Mouse (Mus musculus) heart, embryonic 11.5 days (tissue): ENCODE measurements around the gene Kcnd3. TPM values are rescaled to one million over a fixed set of nuclear protein-coding genes. Genes with fewer than 3 reads are reported as not detected.

Experiments used
- ATAC-seq: fragments of 200-750 bp; cut with Nextera tagmentation; replicated peaks from 2 replicates; pipeline ENCODE4 v1.8.0; 2017; ENCODE audit warnings: moderate library complexity; ENCODE audit not compliant: insufficient number of reproducible peaks, low FRiP score, low TSS enrichment
- H3K27ac ChIP-seq: fragments of 300-500 bp; sonication (generic); 2 replicates; pipeline ENCODE4 v1.5.1; 2014; ENCODE audit warnings: mild to moderate bottlenecking, low read depth, low read length
- H3K27me3 ChIP-seq: fragments of 300-500 bp; sonication (generic); 2 replicates; pipeline ENCODE4 v1.6.1; 2014; ENCODE audit warnings: mild to moderate bottlenecking, low read length, mixed read lengths; ENCODE audit not compliant: control insufficient read depth, insufficient read depth
- H3K36me3 ChIP-seq: fragments of 300-500 bp; sonication (generic); 2 replicates; pipeline ENCODE4 v1.6.1; 2014; ENCODE audit warnings: mild to moderate bottlenecking, low read length, moderate library complexity, mixed read lengths; ENCODE audit not compliant: control insufficient read depth, insufficient read depth
- H3K4me1 ChIP-seq: fragments of 300-500 bp; sonication (generic); 2 replicates; pipeline ENCODE4 v1.6.1; 2014; ENCODE audit warnings: low read length; ENCODE audit not compliant: control insufficient read depth, insufficient read depth
- H3K4me2 ChIP-seq: fragments of 300-500 bp; sonication (generic); 2 replicates; pipeline ENCODE4 v1.6.1; 2014; ENCODE audit warnings: mild to moderate bottlenecking, moderate library complexity
- H3K4me3 ChIP-seq: fragments of 300-500 bp; sonication (generic); 2 replicates; pipeline ENCODE4 v1.5.1; 2014; ENCODE audit warnings: low read depth, low read length
- H3K9ac ChIP-seq: fragments of 300-500 bp; sonication (generic); 2 replicates; pipeline ENCODE4 v1.6.1; 2014; ENCODE audit warnings: mild to moderate bottlenecking, low read depth, low read length, moderate library complexity
- H3K9me3 ChIP-seq: fragments of 300-500 bp; sonication (generic); replicated peaks from 2 replicates; pipeline ENCODE4 v1.6.1; 2016; ENCODE audit warnings: low read length; ENCODE audit not compliant: control insufficient read depth
- WGBS: fragments of 180-500 bp; shearing (Covaris S2); extraction: QIAGEN DNeasy Blood & Tissue Kit; methylation state at CpG from one replicate; pipeline ENCODE4 v1.1.7; 2014; ENCODE audit not compliant: insufficient replicate concordance; 5-methylcytosine and 5-hydroxymethylcytosine counted together
- polyA plus RNA-seq: library from polyadenylated mRNA; unstranded; fragments of >200 nt; fragmentation: Nextera tagmentation; extraction: Ambion mirVana; gene quantifications from 2 replicates; pipeline ENCODE4 v1.2.1, GENCODE M21; 2014

The Kcnd3 gene
- polyA plus RNA-seq, 1 experiment from 2014 or later = 0.56 TPM

DNA sequence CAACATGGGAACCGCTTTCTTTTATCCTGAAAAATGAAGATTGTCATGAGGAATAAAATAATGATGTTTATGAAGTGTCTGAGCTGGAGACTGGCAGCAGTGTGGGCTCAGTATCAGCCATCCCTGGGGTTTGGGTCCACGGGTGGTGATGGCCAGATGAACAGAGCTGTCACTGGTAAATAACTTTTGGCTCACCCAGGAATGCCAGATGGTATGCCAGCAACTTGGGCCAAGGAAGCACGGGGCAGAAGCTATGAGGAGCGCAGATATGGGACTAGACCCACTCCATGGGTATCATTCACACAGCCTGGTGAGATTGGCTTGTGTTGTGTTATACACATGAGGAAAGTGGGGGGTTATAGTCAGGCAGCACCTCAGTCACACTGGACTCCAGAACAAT, 26.7 kb downstream of the Kcnd3 start:
- WGBS = 73% methylated on average over 4 of the region's 4 CpGs
- no peak for ATAC-seq
- Histone ChIP-seq H3K27ac (no peak overlapping the region), H3K4me1 (no peaks in the 10 kb centered on the region), H3K27me3 (peaks cover 3% of the 10 kb centered on the region; the same call in 1 of the 2 replicates), H3K9me3 (no peaks in the 10 kb centered on the region), H3K4me3 (no peak overlapping the region), H3K9ac (no peak overlapping the region), H3K4me2 (no peak overlapping the region), H3K36me3 (no peaks in the 10 kb centered on the region)

DNA sequence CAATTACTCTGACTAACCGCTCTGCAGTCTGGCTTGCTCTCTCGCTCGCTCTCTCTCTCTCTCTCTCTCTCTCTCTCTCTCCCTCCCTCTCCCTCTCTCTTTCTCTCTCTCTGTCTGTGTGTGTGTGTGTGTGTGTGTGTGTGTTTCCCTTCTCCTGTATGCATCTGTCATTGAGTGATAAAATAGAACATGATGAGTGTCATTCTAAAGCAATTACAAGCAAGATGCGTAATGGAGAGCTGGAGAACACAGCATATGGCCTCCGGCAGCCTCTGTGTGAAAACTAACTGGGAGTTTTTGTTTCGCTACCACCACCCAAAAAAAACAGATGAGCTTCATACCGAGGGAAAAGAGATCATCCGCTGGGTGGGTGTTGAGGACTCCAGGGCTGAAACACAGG, 29.3 kb downstream of the Kcnd3 start:
- no peak overlapping the region for H3K9ac ChIP-seq
- WGBS = 75% methylated on average over 8 of the region's 8 CpGs

DNA sequence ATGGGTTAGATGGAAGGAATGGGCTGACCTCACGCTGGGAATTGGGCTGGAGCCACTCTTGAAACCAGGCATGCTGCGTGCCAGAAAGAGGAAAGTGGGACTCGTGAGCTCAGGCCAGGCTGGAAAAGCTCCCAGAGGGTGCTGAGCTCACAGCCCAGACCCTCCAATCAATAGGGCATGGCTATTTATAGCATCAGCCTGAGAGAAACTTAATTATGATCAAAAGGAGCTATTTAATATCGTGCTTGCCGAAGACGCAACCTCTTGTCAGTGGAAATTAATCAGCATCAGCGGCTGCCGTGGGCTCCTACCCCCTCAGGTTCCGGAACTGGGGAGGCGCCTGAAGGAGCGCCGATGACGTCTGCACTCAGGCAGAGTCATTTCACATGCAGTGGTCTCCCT, 31.5 kb downstream of the Kcnd3 start:
- ATAC-seq = no peak

More for the DNA sequence above, 29.3 kb downstream of the Kcnd3 start:
- Histone ChIP-seq H3K4me2 (no peak overlapping the region), H3K4me3 (no peak overlapping the region), H3K27ac (no peak overlapping the region), H3K27me3 (peaks cover 3% of the 10 kb centered on the region; the same call in 1 of the 2 replicates), H3K9me3 (no peaks in the 10 kb centered on the region), H3K36me3 (no peaks in the 10 kb centered on the region), H3K4me1 (no peaks in the 10 kb centered on the region)
- ATAC-seq = no peak

DNA sequence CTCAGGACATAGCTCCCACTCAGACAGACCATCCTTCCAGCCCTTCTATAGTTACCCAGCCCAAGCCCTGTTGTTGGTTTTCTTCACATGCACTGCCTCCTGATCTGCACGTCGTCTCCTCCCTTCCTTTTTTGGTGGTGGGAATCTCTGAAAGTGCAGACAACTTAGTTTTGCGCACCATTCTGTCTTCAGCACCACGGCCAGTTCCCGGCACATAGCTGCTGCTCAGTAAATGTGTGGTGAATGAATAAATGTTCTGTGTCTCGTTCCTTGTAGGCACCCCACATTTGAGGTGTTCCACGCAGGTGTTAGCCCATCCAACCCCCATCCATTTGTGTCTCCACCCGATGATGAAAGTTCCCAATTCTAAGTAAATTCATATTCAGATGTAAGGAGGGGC, 35.0 kb downstream of the Kcnd3 start:
- no peak for ATAC-seq

More for the DNA sequence above, 31.5 kb downstream of the Kcnd3 start:
- H3K27ac ChIP-seq = no peak overlapping the region
- no peak overlapping the region for H3K4me3 ChIP-seq
- H3K36me3 ChIP-seq = no peaks in the 10 kb centered on the region
- WGBS = 57% methylated on average over 13 of the region's 13 CpGs
- no peaks in the 10 kb centered on the region for H3K9me3 ChIP-seq
- H3K27me3 ChIP-seq = peaks cover 3% of the 10 kb centered on the region; the same call in 1 of the 2 replicates
- no peak overlapping the region for H3K9ac ChIP-seq
- H3K4me2 ChIP-seq = no peak overlapping the region
- H3K4me1 ChIP-seq = no peaks in the 10 kb centered on the region

DNA sequence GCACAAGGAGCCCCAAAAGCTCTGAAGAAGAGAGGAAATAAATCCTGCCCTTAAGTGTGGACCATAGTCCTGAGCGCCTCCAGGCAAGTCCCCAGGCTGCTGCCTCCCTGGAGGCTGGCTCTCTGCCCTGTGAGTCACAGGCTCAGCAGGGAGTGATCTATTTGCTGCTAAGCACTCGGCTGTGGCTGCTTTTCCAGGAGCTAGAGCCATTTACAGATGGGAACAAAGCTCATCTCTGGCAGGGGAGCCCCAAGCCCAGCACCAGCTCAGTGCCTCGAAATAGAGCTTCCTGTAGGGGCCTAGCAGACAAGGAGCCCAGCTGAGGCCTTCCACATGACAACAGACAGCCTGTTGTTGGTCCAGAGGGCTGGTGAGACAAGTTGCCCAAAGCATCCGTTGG, 37.5 kb downstream of the Kcnd3 start:
- 18% methylated on average over 4 of the region's 4 CpGs for WGBS
- H3K4me3 ChIP-seq = no peak overlapping the region
- H3K9ac ChIP-seq = no peak overlapping the region
- H3K27ac ChIP-seq = no peak overlapping the region
- no peak overlapping the region for H3K4me2 ChIP-seq
- no peak for ATAC-seq
- no peaks in the 10 kb centered on the region for H3K36me3 ChIP-seq
- H3K9me3 ChIP-seq = no peaks in the 10 kb centered on the region
- peaks cover 5% of the 10 kb centered on the region; the same call in 1 of the 2 replicates for H3K27me3 ChIP-seq
- no peaks in the 10 kb centered on the region for H3K4me1 ChIP-seq

More for the DNA sequence above, 35.0 kb downstream of the Kcnd3 start:
- Histone ChIP-seq H3K4me3 (no peak overlapping the region), H3K4me1 (no peaks in the 10 kb centered on the region), H3K9ac (no peak overlapping the region), H3K27me3 (peaks cover 8% of the 10 kb centered on the region; the same call in 1 of the 2 replicates), H3K4me2 (no peak overlapping the region), H3K36me3 (no peaks in the 10 kb centered on the region), H3K9me3 (no peaks in the 10 kb centered on the region), H3K27ac (no peak overlapping the region)
- WGBS = 31% methylated on average over 8 of the region's 8 CpGs

DNA sequence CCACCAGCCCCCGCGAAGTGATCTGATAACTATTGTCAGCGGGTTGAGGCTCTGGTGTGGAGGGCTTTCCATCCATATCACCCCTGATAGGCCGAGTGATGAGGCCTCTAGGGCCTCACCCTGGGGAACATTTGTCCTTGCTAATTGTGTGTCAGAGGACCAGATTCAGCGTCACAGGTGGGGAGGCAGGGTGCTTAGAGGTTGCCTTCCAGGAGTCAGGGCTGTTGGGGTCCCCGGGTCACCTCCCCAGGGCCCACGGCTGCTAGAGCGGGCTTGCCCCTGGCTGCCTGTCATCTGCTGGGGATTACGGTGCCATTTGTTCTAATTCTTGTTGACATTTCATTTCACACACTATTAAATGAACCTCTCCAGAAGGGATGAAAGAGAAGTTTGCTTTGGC, 42.8 kb downstream of the Kcnd3 start:
- H3K27me3 ChIP-seq = no peaks in the 10 kb centered on the region
- H3K4me3 ChIP-seq = no peak overlapping the region
- WGBS = 22% methylated on average over 9 of the region's 9 CpGs
- no peak for ATAC-seq
- no peak overlapping the region for H3K27ac ChIP-seq
- no peak overlapping the region for H3K9ac ChIP-seq
- H3K4me2 ChIP-seq = no peak overlapping the region
- H3K9me3 ChIP-seq = no peaks in the 10 kb centered on the region
- no peaks in the 10 kb centered on the region for H3K36me3 ChIP-seq
- H3K4me1 ChIP-seq = no peaks in the 10 kb centered on the region

DNA sequence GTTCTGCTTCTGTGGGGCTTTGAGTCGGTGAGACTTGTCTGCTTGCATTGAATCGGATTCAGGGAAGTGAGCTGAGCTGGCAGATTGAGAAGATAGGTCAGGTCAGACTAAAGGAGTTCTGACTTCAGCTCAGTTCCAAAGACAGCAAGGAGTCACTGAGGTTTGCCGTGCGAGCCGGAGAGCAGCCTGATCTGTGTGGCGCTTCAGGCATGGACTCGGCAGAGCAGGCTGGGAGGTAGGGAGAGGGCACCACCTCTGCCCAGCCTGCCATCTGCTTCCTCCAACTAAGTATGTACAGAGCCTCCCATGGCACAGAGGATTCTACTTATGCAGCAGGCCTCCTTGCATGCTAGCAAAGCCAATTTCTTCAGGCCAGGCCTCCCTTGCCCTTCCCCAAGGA, 44.1 kb downstream of the Kcnd3 start:
- Histone ChIP-seq H3K4me3 (no peak overlapping the region), H3K9me3 (no peaks in the 10 kb centered on the region), H3K36me3 (no peaks in the 10 kb centered on the region), H3K4me1 (no peaks in the 10 kb centered on the region), H3K27ac (no peak overlapping the region), H3K9ac (no peak overlapping the region), H3K4me2 (no peak overlapping the region), H3K27me3 (no peaks in the 10 kb centered on the region)
- no peak for ATAC-seq
- 65% methylated on average over 7 of the region's 7 CpGs for WGBS

DNA sequence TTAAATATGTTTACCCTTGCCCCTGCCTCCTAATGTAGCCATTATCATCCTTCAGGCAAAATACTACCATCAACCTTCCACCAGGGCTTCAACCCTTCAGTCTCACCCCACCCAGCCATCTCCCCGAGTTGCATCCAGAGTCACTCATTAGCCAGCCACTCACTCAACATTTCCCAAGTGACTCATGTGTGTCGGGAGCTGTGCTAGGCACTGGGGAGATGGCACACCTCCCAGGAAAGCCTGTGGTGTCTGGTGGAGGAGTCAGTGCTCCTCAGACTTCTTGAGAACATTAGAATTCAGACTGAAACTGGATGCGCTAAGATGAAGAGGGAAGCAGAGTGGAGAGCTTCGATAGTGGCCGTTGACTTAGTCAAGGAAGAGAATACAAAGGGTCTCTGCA, 44.8 kb downstream of the Kcnd3 start:
- no peak overlapping the region for H3K4me3 ChIP-seq
- no peaks in the 10 kb centered on the region for H3K27me3 ChIP-seq
- no peak overlapping the region for H3K9ac ChIP-seq
- H3K36me3 ChIP-seq = no peaks in the 10 kb centered on the region
- H3K9me3 ChIP-seq = no peaks in the 10 kb centered on the region
- H3K27ac ChIP-seq = no peak overlapping the region
- ATAC-seq = no peak
- H3K4me1 ChIP-seq = no peaks in the 10 kb centered on the region
- H3K4me2 ChIP-seq = no peak overlapping the region
- 80% methylated on average over 5 of the region's 5 CpGs for WGBS

DNA sequence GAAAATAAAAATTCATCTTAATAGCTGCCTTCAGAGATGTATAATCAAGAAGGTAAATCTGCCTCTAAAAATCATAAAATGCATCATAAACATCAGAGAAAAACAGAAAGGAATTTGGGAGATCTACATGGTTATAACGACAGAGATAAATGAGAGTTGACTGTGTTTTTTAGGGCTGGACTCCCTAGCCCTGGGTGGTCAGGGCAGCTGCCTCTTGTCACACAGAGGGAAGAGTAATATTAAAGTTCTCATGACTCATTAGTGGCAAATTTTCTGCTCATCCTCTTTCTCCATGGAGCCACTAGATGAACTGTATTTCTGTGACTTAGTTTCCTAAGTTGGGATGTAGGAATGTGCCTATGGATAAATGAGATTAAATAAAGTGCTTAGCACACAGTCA, 48.9 kb downstream of the Kcnd3 start:
- no peaks in the 10 kb centered on the region for H3K9me3 ChIP-seq
- no peaks in the 10 kb centered on the region for H3K27me3 ChIP-seq
- H3K4me3 ChIP-seq = no peak overlapping the region
- peaks cover 17% of the 10 kb centered on the region for H3K4me1 ChIP-seq
- no peak overlapping the region for H3K27ac ChIP-seq
- no peak for ATAC-seq
- H3K9ac ChIP-seq = no peak overlapping the region
- H3K4me2 ChIP-seq = no peak overlapping the region
- 63% methylated on average over 1 of the region's 1 CpGs for WGBS
- H3K36me3 ChIP-seq = no peaks in the 10 kb centered on the region
